Mouse (Mus musculus) embryo, embryonic 10 days (tissue): ENCODE measurements at regions not wholly inside any gene's neighbourhood (a gene's known extent, or its start where the extent isn't known, plus 50 kb on each side); places are given as distances from the start of the nearest gene placed in this dataset.

ENCODE experiments used
- DNase-seq: peaks from one replicate; pipeline ENCODE4 v3.0.0-alpha.2; 2015; ENCODE audit warnings: low spot score

DNA sequence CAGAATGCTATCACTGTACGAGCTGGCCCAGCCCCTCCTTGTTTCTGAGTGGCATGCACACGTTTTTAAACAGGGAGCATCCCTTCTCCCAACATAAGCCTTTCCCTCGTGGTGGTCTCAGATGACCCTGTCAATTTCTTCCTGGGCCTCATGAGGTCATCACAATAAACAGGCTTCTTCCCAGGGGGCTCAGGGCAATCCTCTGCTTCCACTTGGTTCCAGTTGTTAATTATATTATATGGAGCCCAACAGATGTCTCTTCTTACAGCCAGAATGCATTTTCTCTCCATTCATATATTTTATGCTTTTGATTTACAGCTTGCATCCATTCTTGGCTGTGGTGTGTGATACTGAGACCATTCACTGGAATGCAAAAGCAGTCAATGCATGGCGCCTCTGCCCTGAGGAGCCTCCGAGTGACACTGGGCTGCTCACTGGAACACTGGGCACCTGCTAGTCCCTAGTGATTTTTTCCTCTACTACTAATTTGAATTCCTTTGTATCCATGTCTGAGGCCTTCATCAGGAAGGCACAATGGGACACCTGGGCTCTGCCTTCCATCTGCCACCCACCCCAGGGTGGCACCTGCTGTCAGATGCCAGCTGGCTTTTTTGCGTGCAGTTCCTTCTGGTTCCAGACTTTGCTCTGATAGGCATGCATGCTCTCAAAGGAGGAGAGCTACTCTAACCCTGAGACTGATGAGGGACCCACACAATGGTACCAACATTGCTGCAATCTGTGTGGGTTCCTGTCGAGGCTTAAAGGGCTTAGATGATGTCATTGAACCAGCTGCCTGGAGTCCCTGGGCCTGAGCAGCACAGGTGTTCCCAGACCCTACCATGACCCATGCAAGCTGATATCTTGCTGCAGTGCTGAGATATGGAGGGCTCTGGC, 528.8 kb upstream of the Mgmt start:
- no peak for DNase-seq

DNA sequence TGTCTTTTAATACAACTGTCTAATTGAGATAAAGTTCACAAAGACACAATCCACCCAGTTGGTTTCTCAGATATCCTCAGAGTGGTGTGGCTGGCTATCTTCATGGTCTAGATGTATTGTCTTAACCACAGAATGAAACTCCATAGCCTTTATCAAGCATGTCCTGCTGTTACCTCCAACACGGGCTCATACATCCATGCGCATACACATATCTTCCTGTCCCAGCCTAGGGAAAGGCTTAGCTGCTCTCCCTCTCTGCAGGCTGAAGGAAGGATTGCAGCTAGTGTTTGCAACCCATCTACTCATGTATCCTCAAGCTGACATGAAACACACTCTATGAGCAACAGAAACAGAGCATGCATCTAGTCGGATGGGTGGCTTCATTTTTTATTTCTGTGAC, 517.2 kb upstream of the Mgmt start:
- no peak for DNase-seq

- no peak for DNase-seq
These were observed 516.7 kb upstream of the Mgmt start for GRCm38 (mm10) chr7:136377742-136378141.

- DNase-seq, result no peak
These were observed 516.1 kb upstream of the Mgmt start for GRCm38 (mm10) chr7:136378321-136378720.

DNA sequence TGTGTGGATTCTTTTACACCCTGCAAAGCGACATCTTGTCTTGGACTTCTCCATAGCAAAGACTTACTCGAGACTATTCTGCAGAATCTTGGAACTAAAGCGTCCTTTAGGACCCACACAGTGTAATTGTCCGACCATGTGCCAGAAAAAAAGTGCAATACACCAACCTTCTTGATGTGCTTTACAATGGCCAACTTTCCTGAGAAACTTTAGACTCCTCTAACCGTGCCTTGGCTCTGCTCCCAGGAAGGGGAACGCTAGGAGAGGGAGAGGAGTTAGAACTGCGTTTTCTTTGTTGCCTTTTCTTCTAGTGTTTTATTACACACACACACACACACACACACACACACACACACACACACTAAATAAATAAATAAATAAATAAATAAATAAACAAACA, 515.1 kb upstream of the Mgmt start:
- DNase-seq, result no peak

GRCm38 (mm10) chr7:136379741-136380140, 514.7 kb upstream of the Mgmt start:
- no peak for DNase-seq

DNA sequence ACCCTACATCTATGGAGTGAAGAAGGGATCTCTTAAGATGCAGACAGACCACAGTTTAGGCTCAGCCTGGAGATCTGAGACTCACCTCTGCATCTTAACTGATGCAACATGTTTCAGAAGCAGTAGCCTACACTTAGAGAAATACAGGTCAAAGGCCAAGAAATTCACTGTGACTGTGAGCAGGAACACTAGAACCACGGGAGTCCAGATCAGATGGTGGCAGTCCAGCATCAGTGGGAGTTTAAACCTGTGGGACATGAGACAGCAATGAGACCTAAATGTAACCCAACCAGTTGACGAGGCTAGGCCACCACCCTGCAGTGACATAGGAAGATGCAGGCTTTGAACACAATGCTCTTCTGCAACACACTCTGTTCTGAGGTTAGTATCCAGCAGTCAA, 511.1 kb upstream of the Mgmt start:
- DNase-seq, result no peak

- DNase-seq, result no peak
These were observed 506.7 kb upstream of the Mgmt start for GRCm38 (mm10) chr7:136387736-136388135.

GRCm38 (mm10) chr7:136390066-136390465, 504.3 kb upstream of the Mgmt start:
- DNase-seq, result peak; percentile 40

DNA sequence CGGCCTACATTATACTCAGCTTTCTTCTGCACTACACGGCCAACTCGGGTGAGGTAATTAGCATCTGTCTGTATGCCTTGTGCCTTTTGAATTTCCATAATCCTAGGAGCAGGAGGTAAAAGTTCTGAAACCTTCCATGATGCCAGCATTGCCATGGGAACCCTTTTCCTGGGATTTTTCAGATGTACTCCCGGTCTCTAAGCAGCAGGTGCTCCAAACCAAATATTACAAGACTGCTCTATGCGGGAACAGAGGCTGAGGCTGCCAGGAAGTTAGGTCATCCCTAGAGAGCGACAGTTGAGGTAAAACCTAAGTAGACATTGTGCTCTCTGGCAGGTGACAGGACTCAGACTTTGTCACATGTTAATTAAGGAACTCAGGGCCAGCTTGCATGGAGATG, 501.0 kb upstream of the Mgmt start:
- no peak for DNase-seq

- no peak for DNase-seq
These were observed 498.6 kb upstream of the Mgmt start for GRCm38 (mm10) chr7:136395838-136396237.

DNA sequence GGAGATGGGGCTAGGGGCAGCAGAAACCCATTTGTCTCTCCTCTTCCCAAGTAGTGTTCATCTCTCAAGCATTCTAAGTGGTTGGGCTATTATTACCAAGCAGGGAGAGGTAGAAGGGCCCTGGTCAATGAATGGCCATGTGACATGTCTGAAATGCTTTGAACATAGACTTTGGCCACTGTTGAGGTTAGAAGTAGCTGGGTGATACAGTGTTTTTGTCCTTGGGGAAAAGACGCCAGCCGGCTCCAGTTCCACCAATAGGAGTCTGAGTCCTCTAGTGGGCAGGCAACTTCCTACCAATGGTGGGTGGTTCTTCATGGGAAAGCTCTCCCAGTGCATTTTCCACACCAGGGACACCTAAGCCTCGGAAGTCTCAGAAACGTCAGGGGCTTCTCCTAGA, 497.3 kb upstream of the Mgmt start:
- DNase-seq, result no peak

DNA sequence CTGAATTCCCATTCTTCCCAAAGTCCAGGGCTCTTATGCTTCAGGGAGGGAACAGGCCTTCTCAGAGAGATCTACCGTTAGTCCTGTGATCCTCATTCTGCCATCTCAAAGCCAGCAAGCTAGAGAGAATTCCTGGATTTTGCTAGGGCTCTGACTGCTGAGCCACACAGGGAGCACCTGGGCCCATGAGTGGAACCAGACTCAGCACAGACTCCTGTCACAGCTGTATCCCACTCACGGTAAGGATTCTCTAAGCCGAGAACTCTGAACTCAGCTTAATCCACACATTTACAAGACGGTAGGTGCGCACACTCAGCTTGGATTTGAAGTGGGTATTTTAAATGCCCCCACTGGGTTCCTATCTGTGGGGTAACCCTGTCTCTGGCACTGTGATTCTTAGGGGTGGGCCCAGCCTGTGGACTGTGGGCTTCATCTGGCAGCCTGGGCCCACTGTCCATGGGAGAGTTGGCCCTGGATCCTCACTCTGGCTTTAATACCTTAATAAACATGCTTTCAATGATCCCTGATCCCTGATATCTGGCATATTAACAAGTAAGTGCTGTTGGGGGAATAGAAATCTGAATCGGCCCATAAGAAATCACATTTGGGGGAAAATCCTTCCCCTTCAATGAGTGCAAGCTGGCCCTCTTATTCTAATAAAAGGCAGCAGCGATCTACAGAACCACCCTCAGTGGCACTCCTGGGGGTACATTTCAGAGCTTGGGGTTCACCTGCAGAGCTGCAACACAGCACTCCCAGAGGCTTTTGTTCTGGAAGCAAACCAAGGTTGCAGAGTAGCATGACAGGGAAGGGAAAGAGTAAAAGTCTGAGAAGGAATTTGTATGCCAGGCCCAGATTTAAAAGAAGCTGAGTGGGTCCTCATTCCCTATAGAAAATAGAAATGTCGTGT, 491.5 kb upstream of the Mgmt start:
- DNase-seq, result no peak

- DNase-seq, result no peak
These were observed 489.0 kb upstream of the Mgmt start for GRCm38 (mm10) chr7:136405391-136405790.

GRCm38 (mm10) chr7:136406258-136407100, 487.9 kb upstream of the Mgmt start:
- peak; percentile 37 for DNase-seq

DNA sequence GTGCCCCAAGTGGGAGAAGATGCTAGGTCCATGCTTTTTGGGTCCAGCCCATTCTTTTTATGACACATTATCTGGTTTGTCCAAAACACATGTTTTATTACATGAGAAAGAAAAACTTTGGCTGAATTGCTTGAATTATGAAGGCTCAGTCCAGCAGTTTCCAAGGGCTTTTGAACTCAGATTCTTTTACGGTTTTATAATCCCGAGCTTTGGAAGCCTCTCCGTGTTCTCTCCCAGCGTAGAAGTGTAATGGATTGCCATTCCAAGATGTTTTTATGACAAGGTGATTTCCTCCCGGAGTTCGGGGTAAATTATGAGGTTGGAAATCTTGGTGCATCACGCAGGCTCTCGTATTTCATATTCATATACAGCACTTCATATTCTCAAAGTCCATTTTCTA, 479.6 kb upstream of the Mgmt start:
- DNase-seq, result no peak

DNA sequence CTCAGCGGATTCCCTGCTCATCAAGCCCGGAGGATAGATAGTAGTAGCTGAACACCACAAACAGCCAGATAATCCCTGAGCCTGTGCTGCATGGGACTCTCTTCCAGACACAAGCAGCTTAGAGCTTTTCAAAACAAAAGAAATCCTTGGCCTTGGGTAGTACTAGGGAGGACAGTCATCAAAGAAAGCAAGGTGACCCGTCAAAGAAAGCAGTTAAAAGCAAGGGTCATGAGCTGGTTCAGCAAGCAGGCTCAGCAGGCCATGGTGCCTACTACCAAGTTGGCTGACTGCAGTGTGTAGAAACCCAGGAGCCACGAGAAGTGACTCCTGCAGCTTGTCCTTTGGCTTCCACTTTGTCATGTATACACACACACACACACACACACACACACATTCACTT, 477.1 kb upstream of the Mgmt start:
- no peak for DNase-seq

DNA sequence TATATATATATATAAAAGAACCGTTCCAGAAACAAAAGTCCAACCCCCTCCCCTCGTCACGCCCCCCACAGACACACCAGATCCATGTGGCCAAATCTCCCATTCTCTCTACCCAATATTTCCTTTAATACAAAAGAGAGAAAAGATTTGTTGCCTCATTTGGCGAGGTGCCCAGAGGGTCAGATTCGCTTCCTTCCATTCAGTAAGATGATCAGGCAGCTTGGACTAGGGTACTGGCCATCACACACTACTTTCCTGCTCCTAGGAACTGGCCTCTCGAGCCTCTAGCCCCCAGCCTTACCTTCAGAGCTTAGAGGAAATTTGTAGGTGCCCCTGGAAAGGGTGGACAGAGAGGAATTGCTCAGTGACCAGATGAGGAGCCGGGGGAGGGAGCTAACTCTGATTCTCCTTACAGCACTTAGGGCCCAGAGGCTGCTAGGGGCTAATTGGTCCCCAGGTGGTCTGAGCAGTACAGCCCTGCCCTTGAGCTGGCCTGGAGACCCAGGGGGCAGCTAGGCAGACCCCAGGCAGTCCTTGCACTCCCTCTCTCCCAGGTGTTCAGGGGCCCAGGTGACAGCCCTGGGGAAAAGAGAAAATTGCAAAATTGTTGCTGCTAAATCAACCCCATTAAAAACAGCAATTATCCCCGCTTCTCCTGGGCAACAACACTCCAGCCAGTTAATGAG, 470.4 kb upstream of the Mgmt start:
- DNase-seq, result no peak

GRCm38 (mm10) chr7:136427164-136427563, 467.2 kb upstream of the Mgmt start:
- peak; percentile 60 for DNase-seq

GRCm38 (mm10) chr7:136430085-136431011, 464.1 kb upstream of the Mgmt start:
- DNase-seq, result peak; percentile 26
